Mouse (Mus musculus): ENCODE data around the gene Cdk17. TPM values are rescaled to one million over a fixed set of nuclear protein-coding genes. Genes with fewer than 3 reads are reported as not detected.

The Cdk17 gene
- total RNA-seq, 2 experiments from 2014 or later = 207 to 216 TPM

- Histone ChIP-seq H3K4me3 (no peak overlapping the region), H3K27ac (no peak overlapping the region)
- peak in 1 of 2 experiments; percentile 2 for DNase-seq (ENCODE audit: extremely low spot score in 1 of 2, low spot score in 2 of 2)
- intact Hi-C loops (cut with DNase I) = no loop called here
- no peak for TF ChIP-seq CTCF (IDR thresholded peaks at IDR 0.05)
These were observed 82.2 kb downstream of the Cdk17 start for GRCm38 (mm10) chr10:93242861-93243260.

- Histone ChIP-seq H3K4me3 (no peak overlapping the region), H3K27ac (no peak overlapping the region)
- intact Hi-C loops (cut with DNase I) = no loop called here
- TF ChIP-seq CTCF (IDR thresholded peaks at IDR 0.05) = no peak
- peak in 1 of 2 experiments; percentile 7 for DNase-seq (ENCODE audit: extremely low spot score in 1 of 2, low spot score in 2 of 2)
These were observed 83.6 kb downstream of the Cdk17 start for GRCm38 (mm10) chr10:93244209-93244705.

- DNase-seq (ENCODE audit: extremely low spot score in 1 of 2, low spot score in 2 of 2) = peak in 1 of 2 experiments; percentile 6
- intact Hi-C loops (cut with DNase I) = no loop called here
- Histone ChIP-seq H3K27ac (no peak overlapping the region), H3K4me3 (no peak overlapping the region)
- no peak for TF ChIP-seq CTCF (IDR thresholded peaks at IDR 0.05)
These were observed 85.7 kb downstream of the Cdk17 start for GRCm38 (mm10) chr10:93246185-93246920.

GRCm38 (mm10) chr10:93247422-93247821 is 86.7 kb downstream of the Cdk17 start:
- intact Hi-C loops (cut with DNase I) = no loop called here
- no peak for TF ChIP-seq CTCF (IDR thresholded peaks at IDR 0.05)
- Histone ChIP-seq H3K27ac (peak overlapping the region; percentile 76), H3K4me3 (no peak overlapping the region)
- DNase-seq (ENCODE audit: extremely low spot score in 1 of 2, low spot score in 2 of 2) = peak; percentile 8 to 21

- intact Hi-C loops (cut with DNase I) = no loop called here
- H3K4me3 ChIP-seq = no peak overlapping the region
- TF ChIP-seq CTCF (IDR thresholded peaks at IDR 0.05) = no peak
- DNase-seq (ENCODE audit: extremely low spot score in 1 of 2, low spot score in 2 of 2) = no peak
- H3K27ac ChIP-seq = peak overlapping the region; percentile 76
These were observed 87.2 kb downstream of the Cdk17 start for GRCm38 (mm10) chr10:93247902-93248301.

DNA sequence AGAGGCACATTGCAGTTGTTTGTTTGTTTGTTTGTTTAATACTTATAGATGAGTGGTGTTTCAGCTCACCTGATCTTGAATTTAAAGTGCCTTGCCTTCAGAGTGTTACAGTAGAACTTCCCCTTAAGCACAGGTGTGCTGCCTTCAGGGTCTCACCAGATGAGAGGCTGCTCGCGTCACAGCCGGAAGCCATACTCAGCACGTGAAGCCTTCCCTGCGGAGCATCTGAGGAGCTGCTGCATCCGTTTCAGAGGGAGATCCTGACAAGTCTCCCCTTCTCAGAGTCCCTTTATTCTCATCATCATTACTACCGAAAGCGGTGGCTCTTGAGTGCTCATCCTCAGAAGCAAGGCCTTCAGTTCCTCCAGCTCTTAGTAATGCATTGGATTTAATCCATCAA is 87.7 kb downstream of the Cdk17 start:
- Histone ChIP-seq H3K4me3 (no peak overlapping the region), H3K27ac (peak overlapping the region; percentile 76)
- TF ChIP-seq CTCF (IDR thresholded peaks at IDR 0.05) = no peak
- no peak for DNase-seq (ENCODE audit: extremely low spot score in 1 of 2, low spot score in 2 of 2)
- intact Hi-C loops (cut with DNase I) = no loop called here

DNA sequence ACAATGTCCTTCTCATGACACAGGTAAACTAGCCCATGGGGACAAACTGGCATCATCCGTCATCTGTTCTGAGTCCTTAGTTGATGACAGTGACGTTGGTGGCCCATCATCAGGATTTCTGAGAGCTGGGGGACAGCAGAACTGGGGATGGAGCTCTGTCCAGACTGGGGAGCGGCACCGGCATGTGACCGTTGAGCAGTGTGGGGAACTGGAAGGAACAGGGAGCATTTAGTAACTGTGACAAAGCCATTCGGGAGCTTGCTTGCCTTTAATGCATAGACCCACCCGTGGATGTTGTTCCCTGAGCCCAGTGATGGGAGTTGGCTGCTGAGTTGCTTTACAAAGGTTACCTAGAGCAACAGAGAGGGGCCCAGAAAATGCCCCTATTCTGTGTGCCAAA is 89.2 kb downstream of the Cdk17 start:
- H3K27ac ChIP-seq = peak overlapping the region; percentile 57; the same call in 1 of the 2 replicates
- no peak for DNase-seq (ENCODE audit: extremely low spot score in 1 of 2, low spot score in 2 of 2)
- intact Hi-C loops (cut with DNase I) = no loop called here
- H3K4me3 ChIP-seq = no peak overlapping the region
- no peak for TF ChIP-seq CTCF (IDR thresholded peaks at IDR 0.05)

- no peak for DNase-seq (ENCODE audit: extremely low spot score in 1 of 2, low spot score in 2 of 2)
- intact Hi-C loops (cut with DNase I) = no loop called here
- TF ChIP-seq CTCF (IDR thresholded peaks at IDR 0.05) = no peak
These were observed 90.0 kb downstream of the Cdk17 start for GRCm38 (mm10) chr10:93250436-93251317.

GRCm38 (mm10) chr10:93251426-93251825 is 90.8 kb downstream of the Cdk17 start:
- no peak for DNase-seq (ENCODE audit: extremely low spot score in 1 of 2, low spot score in 2 of 2)
- H3K4me3 ChIP-seq = no peak overlapping the region
- peak overlapping the region; percentile 36; the same call in 1 of the 2 replicates for H3K27ac ChIP-seq
- intact Hi-C loops (cut with DNase I) = no loop called here
- TF ChIP-seq CTCF (IDR thresholded peaks at IDR 0.05) = no peak

More at GRCm38 (mm10) chr10:93250436-93251317, 90.0 kb downstream of the Cdk17 start:
- peak overlapping the region; percentile 57; the same call in 1 of the 2 replicates for H3K27ac ChIP-seq
- no peak overlapping the region for H3K4me3 ChIP-seq

DNA sequence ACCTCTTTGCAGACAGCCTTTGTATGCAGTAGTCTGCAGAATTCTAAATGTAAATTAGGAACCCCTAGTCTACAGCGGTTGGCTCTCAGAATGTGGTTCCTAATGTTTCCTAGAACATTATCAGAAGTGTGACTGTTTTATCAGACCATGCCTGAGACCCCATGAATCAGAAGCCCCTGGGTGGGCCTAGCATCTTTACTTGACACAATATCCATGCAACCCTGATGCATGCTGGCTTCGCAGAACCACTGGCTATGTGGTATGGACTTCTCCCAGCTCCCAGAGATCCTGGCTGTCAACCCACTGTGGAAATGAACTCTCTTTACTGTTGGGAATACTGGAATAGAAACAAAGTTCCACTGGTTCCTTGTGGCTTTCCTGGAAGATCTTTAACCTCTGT is 92.0 kb downstream of the Cdk17 start:
- no peak for TF ChIP-seq CTCF (IDR thresholded peaks at IDR 0.05)
- intact Hi-C loops (cut with DNase I) = no loop called here
- peak overlapping the region; percentile 28; the same call in 1 of the 2 replicates for H3K27ac ChIP-seq
- no peak for DNase-seq (ENCODE audit: extremely low spot score in 1 of 2, low spot score in 2 of 2)
- H3K4me3 ChIP-seq = no peak overlapping the region

DNA sequence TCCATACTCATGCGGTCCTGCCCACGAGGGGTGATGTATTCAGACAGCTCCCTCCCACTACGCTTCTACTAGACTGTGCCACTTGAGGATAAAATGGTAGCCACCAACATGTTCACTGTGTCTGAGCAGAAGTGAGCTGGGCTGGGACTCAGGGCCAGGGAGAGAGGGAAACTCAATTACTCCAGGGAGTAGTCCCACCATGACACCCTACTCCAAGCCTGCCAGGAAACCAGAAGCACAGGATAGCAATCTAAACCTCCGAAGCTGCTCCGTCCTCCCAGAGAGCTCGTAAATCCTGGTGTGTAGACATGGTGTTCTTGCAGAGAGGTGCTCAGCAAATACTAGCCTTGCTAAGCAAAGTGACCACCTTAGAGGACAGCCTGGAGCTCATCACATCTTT is 92.5 kb downstream of the Cdk17 start:
- H3K27ac ChIP-seq = no peak overlapping the region; the same call in 1 of the 2 replicates
- intact Hi-C loops (cut with DNase I) = no loop called here
- DNase-seq (ENCODE audit: extremely low spot score in 1 of 2, low spot score in 2 of 2) = no peak
- no peak for TF ChIP-seq CTCF (IDR thresholded peaks at IDR 0.05)
- no peak overlapping the region for H3K4me3 ChIP-seq

DNA sequence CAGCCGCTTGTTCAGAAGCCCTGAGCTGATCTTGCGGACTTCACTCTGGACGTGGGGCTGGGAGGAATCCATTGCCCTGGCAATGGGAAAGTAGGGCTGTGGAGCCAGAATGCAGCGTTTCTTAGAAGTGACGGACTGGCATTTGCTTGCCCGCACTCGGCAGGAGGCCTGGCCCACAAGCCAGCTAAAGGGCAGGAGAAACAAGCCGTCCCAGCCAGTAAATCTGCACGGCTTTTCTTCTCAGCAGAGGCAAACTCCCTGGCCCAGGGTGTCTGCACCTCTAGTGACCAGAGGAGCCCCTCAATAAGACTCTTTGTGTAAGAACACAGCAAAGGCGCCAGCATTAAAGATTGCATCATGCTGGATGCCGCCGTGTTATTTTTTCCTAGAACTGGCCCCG is 94.6 kb downstream of the Cdk17 start:
- no peak for DNase-seq (ENCODE audit: extremely low spot score in 1 of 2, low spot score in 2 of 2)
- no peak for TF ChIP-seq CTCF (IDR thresholded peaks at IDR 0.05)
- Histone ChIP-seq H3K27ac (peak overlapping the region; percentile 77), H3K4me3 (no peak overlapping the region)
- intact Hi-C loops (cut with DNase I) = loop anchor here (2.0 kb wide), 1 partner anchor 20 kb away; no protein-coding TSS in a partner anchor

Data from left cerebral cortex, adult 2 months (tissue).